Mouse (Mus musculus): ENCODE measurements around the gene Kcnab1. TPM values are rescaled to one million over a fixed set of nuclear protein-coding genes. Genes with fewer than 3 reads are reported as not detected.

Gene Kcnab1
- total and polyA plus RNA-seq, 3 experiments = 0.38 to 0.81 (median 0.76) TPM

DNA sequence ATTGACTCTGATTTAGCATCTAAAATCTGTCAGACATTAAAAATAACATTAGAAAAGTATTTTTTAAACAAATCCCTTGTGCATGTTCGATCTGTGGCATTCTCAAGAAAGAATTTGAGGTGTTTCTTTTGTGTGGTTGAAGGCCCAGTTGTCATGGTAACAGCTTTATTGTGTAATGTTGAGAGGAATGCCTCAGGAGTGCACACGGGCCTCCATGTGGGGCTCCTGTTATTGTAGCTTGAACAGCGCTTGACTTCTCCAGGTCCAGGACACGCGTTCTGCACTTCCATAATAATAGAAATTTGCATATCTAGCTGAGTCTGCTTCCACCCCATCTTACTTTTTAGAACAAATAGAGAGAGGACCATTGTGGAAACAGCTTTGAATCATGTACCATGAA lies 36.0 kb downstream of the Kcnab1 start:
- Histone ChIP-seq H3K4me2 (ENCODE audit: insufficient read depth, low read depth, poor library complexity, severe bottlenecking) (no peak overlapping the region), H3K27me3 (replicated peaks) (no peaks in the 10 kb centered on the region), H3K9ac (ENCODE audit: insufficient read depth, low read depth) (no peak overlapping the region), H3K79me2 (replicated peaks; ENCODE audit: control insufficient read depth, extremely low read depth, insufficient read depth, poor library complexity, severe bottlenecking) (no peaks in the 10 kb centered on the region), H3K9me3 (replicated peaks; ENCODE audit: low read length) (no peaks in the 10 kb centered on the region), H3K4me1 (ENCODE audit: control insufficient read depth in 1 of 2, insufficient read depth in 2 of 2) (0 out of 4 replicates have a peak, but pooled peaks cover 0 to 3% of the 10 kb centered on the region in 2 experiments), H3K36me3 (replicated peaks in 1 of 2; ENCODE audit: control insufficient read depth in 1 of 2, insufficient read depth in 1 of 2, low read length in 1 of 2) (no peaks in the 10 kb centered on the region), H3K27ac (ENCODE audit: insufficient read depth, low read depth) (no peak overlapping the region), H3K4me3 (replicated peaks in 1 of 3; ENCODE audit: low read depth in 2 of 3, low read length in 2 of 3, poor library complexity in 1 of 3) (no peak overlapping the region)
- dilution Hi-C loops (cut with MboI; ENCODE audit: extremely low pct_ligation_motif_present, extremely low pct_unique_long_range_greater_than_20kb, low sequenced_read_pairs) = no loop called here
- no peak for DNase-seq (ENCODE audit: extremely low read depth)
- in situ Hi-C loops (cut with MboI; ENCODE audit: low pct_ligation_motif_present, low pct_unique_long_range_greater_than_20kb, low sequenced_read_pairs) = no loop called here
- TF ChIP-seq CTCF (conservative IDR thresholded peaks at IDR 0.05 in 1 of 2, IDR thresholded peaks at IDR 0.05 in 1 of 2; ENCODE audit: low read depth in 2 of 2, low read length in 2 of 2) = no peak
- no peak for TF ChIP-seq SIN3A (IDR thresholded peaks at IDR 0.05; ENCODE audit: low read length)
- TF ChIP-seq KAT2A (IDR thresholded peaks at IDR 0.05; ENCODE audit: insufficient replicate concordance, low read length) = no peak
- no peak for TF ChIP-seq MYC (IDR thresholded peaks at IDR 0.05; ENCODE audit: low read depth, low read length)
- no peak for TF ChIP-seq SMC3 (IDR thresholded peaks at IDR 0.05; ENCODE audit: low read depth, low read length)
- TF ChIP-seq CHD2 (IDR thresholded peaks at IDR 0.05; ENCODE audit: low read length) = no peak
- no peak for TF ChIP-seq RCOR1 (conservative IDR thresholded peaks at IDR 0.05; ENCODE audit: low read depth, low read length)
- TF ChIP-seq TCF12 (IDR thresholded peaks at IDR 0.05; ENCODE audit: low read depth, low read length) = no peak
- no peak for TF ChIP-seq EP300 (IDR thresholded peaks at IDR 0.05; ENCODE audit: low read length)
- no peak for TF ChIP-seq ZC3H11A (IDR thresholded peaks at IDR 0.05; ENCODE audit: low read depth, low read length)
- no peak for TF ChIP-seq JUN (IDR thresholded peaks at IDR 0.05; ENCODE audit: insufficient read depth, low read depth, low read length)
- TF ChIP-seq USF2 (conservative IDR thresholded peaks at IDR 0.05; ENCODE audit: low read depth, low read length) = no peak
- TF ChIP-seq NELFE (IDR thresholded peaks at IDR 0.05; ENCODE audit: low read depth, low read length) = no peak

GRCm38 (mm10) chr3:65151808-65152207 lies 42.6 kb downstream of the Kcnab1 start:
- Histone ChIP-seq H3K9me3 (replicated peaks; ENCODE audit: low read length) (no peaks in the 10 kb centered on the region), H3K27me3 (replicated peaks) (no peaks in the 10 kb centered on the region), H3K4me2 (ENCODE audit: insufficient read depth, low read depth, poor library complexity, severe bottlenecking) (no peak overlapping the region), H3K36me3 (replicated peaks in 1 of 2; ENCODE audit: control insufficient read depth in 1 of 2, insufficient read depth in 1 of 2, low read length in 1 of 2) (no peaks in the 10 kb centered on the region), H3K27ac (ENCODE audit: insufficient read depth, low read depth) (no peak overlapping the region), H3K79me2 (replicated peaks; ENCODE audit: control insufficient read depth, extremely low read depth, insufficient read depth, poor library complexity, severe bottlenecking) (no peaks in the 10 kb centered on the region), H3K4me3 (replicated peaks in 1 of 3; ENCODE audit: low read depth in 2 of 3, low read length in 2 of 3, poor library complexity in 1 of 3) (no peak overlapping the region), H3K9ac (ENCODE audit: insufficient read depth, low read depth) (no peak overlapping the region), H3K4me1 (ENCODE audit: control insufficient read depth in 1 of 2, insufficient read depth in 2 of 2) (no peaks in the 10 kb centered on the region)
- no peak for DNase-seq (ENCODE audit: extremely low read depth)
- dilution Hi-C loops (cut with MboI; ENCODE audit: extremely low pct_ligation_motif_present, extremely low pct_unique_long_range_greater_than_20kb, low sequenced_read_pairs) (no loop called here), in situ Hi-C loops (cut with MboI; ENCODE audit: low pct_ligation_motif_present, low pct_unique_long_range_greater_than_20kb, low sequenced_read_pairs) (no loop called here)
- TF ChIP-seq NRF1 (IDR thresholded peaks at IDR 0.05; ENCODE audit: low read depth, low read length) (no peak), USF1 (IDR thresholded peaks at IDR 0.05; ENCODE audit: low read depth, low read length) (no peak), MAFK (IDR thresholded peaks at IDR 0.05; ENCODE audit: insufficient replicate concordance, low read length) (peak; percentile 47; the same call in 1 of the 2 replicates), E2F4 (IDR thresholded peaks at IDR 0.05; ENCODE audit: insufficient replicate concordance, low read depth, low read length) (no peak), MYC (IDR thresholded peaks at IDR 0.05; ENCODE audit: low read depth, low read length) (no peak), MAZ (IDR thresholded peaks at IDR 0.05; ENCODE audit: low read depth, low read length) (no peak)
